Mouse (Mus musculus) megakaryocyte, embryonic 14.5 days (primary cell): ENCODE measurements around the gene Gm49405.

ENCODE experiments used
- FLI1 ChIP-seq: IDR thresholded peaks from 2 replicates; pipeline ENCODE4 v1.6.1; 2012; ENCODE audit warnings: low read length, inconsistent platforms, mixed read lengths
- GATA1 ChIP-seq: IDR thresholded peaks from 3 replicates; pipeline ENCODE4 v1.6.1; 2012; ENCODE audit warnings: mixed read lengths, low read length, inconsistent platforms, borderline replicate concordance

DNA sequence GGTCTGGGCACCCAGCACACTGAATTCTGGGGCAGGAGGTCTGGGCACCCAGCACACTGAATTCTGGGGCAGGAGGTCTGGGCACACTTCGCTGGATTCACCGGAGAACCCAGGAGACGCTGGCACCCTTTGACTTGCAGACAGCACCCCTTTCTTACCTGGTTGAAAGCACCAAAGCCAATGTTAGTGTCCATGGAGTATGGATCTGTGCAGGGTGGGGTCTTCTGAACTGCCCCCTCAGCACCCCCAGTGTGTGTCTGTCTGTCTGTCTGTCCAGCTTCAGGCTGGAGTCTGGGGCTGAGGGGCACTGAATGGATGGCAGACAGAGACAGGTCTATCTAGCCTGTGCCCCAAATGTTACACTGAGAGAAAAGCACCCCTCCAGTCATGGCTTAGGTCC, 8.9 kb upstream of the Gm49405 start:
- TF ChIP-seq GATA1 (no peak), FLI1 (no peak)
